Mouse (Mus musculus): ENCODE results near the gene Fbxl17.

GRCm38 (mm10) chr17:63430395-63431075 is 69.3 kb downstream of the Fbxl17 start:
- TF ChIP-seq CTCF (IDR thresholded peaks at IDR 0.05; ENCODE audit: low read depth) (no peak), EP300 (IDR thresholded peaks at IDR 0.05; ENCODE audit: low read depth) (no peak)
